Comparison of ENCODE assay signal across 23 mouse cellular contexts in the genomic region with DNA sequence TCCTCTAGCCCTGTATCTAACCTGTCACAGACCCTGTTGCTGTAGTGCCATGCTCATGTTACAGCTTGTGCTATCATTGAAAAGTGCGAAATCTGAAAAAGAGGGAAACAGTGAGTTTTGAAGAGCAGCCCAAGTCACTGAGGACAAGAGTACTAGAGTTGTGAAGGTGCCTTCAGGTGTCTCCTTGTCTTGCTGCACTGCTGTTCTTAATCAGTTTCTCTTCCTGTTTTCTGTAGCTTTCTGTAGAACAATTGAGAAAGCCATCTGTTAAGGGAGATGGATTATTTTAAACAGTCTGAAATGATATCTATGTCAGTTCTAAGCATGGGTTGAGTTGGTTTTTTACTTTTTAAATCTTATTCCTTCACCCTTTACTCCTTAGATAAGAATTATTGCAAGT. TPM values are rescaled to one million over a fixed set of nuclear protein-coding genes. Genes with fewer than 3 reads are reported as not detected.
DNase-seq lines count a peak whose midpoint lies in the region; ATAC-seq and TF ChIP-seq lines count a peak whose summit lies in the region.
"Had no signal": no experiment of that assay in that cellular context is flagged by ENCODE, and none has a peak within 500 bp of the region (broad histone marks: within the 10 kb centered on the region; RNA-seq: fewer than 3 reads in every experiment).

No protein-coding gene starts in this region.

- peaks cover 0 to 38% of the 10 kb centered on the region in 2 experiments; a peak in 2 of 4 replicates for H3K36me3 ChIP-seq in MEL (ENCODE audit: control insufficient read depth in 1 of 2, insufficient read depth in 2 of 2, low read length in 2 of 2)
- H3K36me3 ChIP-seq in splenic B cell, adult 2 months (ENCODE audit: control insufficient read depth, insufficient read depth, low read length, poor library complexity, severe bottlenecking), result no peaks in the 10 kb centered on the region
- H3K36me3 ChIP-seq in forebrain, embryonic 12.5 days (replicated peaks), result no peaks in the 10 kb centered on the region
- H3K36me3 ChIP-seq: forebrain, embryonic 10.5 days; heart, embryonic 12.5 days; heart, embryonic 15.5 days had no signal

- DNase-seq in heart, adult 11 months, result peak; percentile 21
- DNase-seq in heart, postnatal 36 days, result no peak
- DNase-seq in 3T3-L1 (ENCODE audit: low read depth, low spot score) (peak; percentile 23), MEL (ENCODE audit: low read depth, low spot score) (peak; percentile 50)
- DNase-seq in splenic B cell, adult 2 months (ENCODE audit: low read depth, low spot score), result peak; percentile 68
- DNase-seq in kidney, postnatal 25 days, result no peak
- DNase-seq: adrenal gland, postnatal 10 days; cerebellum, adult 18-20 months; cerebellum, adult 9-10 months; cerebellum, postnatal 14 days; forebrain, postnatal 0 days; gastrocnemius, adult 2 months; gastrocnemius, postnatal 14 days; heart, postnatal 4 days had no signal

- H3K27ac ChIP-seq in MEL (ENCODE audit: control insufficient read depth, low read depth, low read length), result no peak overlapping the region
- no peak overlapping the region for H3K27ac ChIP-seq in forebrain, embryonic 12.5 days
- H3K27ac ChIP-seq: forebrain, embryonic 10.5 days; gastrocnemius, adult 2 months; heart, embryonic 15.5 days; hindbrain, embryonic 14.5 days; hindbrain, postnatal 0 days had no signal

- no peaks in the 10 kb centered on the region for H3K9me3 ChIP-seq in MEL (replicated peaks; ENCODE audit: insufficient read depth, low read length)
- no peaks in the 10 kb centered on the region for H3K9me3 ChIP-seq in forebrain, embryonic 12.5 days
- H3K9me3 ChIP-seq: forebrain, embryonic 10.5 days; heart, embryonic 12.5 days; heart, embryonic 15.5 days had no signal

- 87% methylated on average over 1 of the region's 1 CpGs for WGBS in forebrain, embryonic 12.5 days

- 0 out of 2 replicates have a peak, but pooled peaks cover 2% of the 10 kb centered on the region for H3K79me2 ChIP-seq in MEL (ENCODE audit: control insufficient read depth, insufficient read depth, low read length, poor library complexity)

- peaks cover 14 to 35% of the 10 kb centered on the region in 2 experiments for H3K4me1 ChIP-seq in MEL (ENCODE audit: control insufficient read depth in 1 of 2, insufficient read depth in 2 of 2, low read length in 2 of 2)
- no peaks in the 10 kb centered on the region for H3K4me1 ChIP-seq in forebrain, embryonic 12.5 days
- H3K4me1 ChIP-seq: forebrain, embryonic 10.5 days had no signal

- no peak overlapping the region for H3K9ac ChIP-seq in MEL (ENCODE audit: control insufficient read depth, low read depth, low read length, poor library complexity, severe bottlenecking)
- no peak overlapping the region for H3K9ac ChIP-seq in forebrain, embryonic 12.5 days
- H3K9ac ChIP-seq: forebrain, postnatal 0 days; heart, embryonic 12.5 days; heart, embryonic 15.5 days; hindbrain, embryonic 14.5 days had no signal

- no peak for TF ChIP-seq POLR2A in MEL (IDR thresholded peaks at IDR 0.05; ENCODE audit: control insufficient read depth in 1 of 2, insufficient read depth in 1 of 2, low read depth in 1 of 2, low read length in 2 of 2, poor library complexity in 1 of 2)

- no peak for TF ChIP-seq RAD21 in MEL (IDR thresholded peaks at IDR 0.05; ENCODE audit: low read depth, low read length)

- H3K4me2 ChIP-seq in forebrain, embryonic 12.5 days, result no peak overlapping the region
- H3K4me2 ChIP-seq: heart, embryonic 12.5 days; heart, embryonic 15.5 days; hindbrain, embryonic 14.5 days had no signal

- intact Hi-C loops in heart, postnatal 36 days (cut with DNase I), result no loop called here

- no peak overlapping the region for H3K4me3 ChIP-seq in MEL (ENCODE audit: control insufficient read depth in 1 of 2, insufficient read depth in 1 of 2, low read depth in 2 of 2, low read length in 2 of 2)
- no peak overlapping the region for H3K4me3 ChIP-seq in forebrain, embryonic 12.5 days (replicated peaks)
- H3K4me3 ChIP-seq: forebrain, embryonic 10.5 days; gastrocnemius, adult 2 months; heart, embryonic 12.5 days; heart, embryonic 15.5 days had no signal

- no peak for TF ChIP-seq CTCF in MEL (IDR thresholded peaks at IDR 0.05 in 2 of 3, conservative IDR thresholded peaks at IDR 0.05 in 1 of 3; ENCODE audit: control insufficient read depth in 1 of 3, insufficient read depth in 1 of 3, low read depth in 2 of 3, low read length in 3 of 3, poor library complexity in 1 of 3, severe bottlenecking in 1 of 3)

- ATAC-seq in forebrain, embryonic 12.5 days (ENCODE audit: low FRiP score), result no peak
- ATAC-seq: CD4-positive, CD25-positive, alpha-beta regulatory T cell, adult 4 months; forebrain, embryonic 14.5 days; forebrain, postnatal 0 days; hindbrain, postnatal 0 days had no signal

- H3K27me3 ChIP-seq in MEL (ENCODE audit: control insufficient read depth in 1 of 2, insufficient read depth in 2 of 2, low read length in 2 of 2), result no peaks in the 10 kb centered on the region
- no peaks in the 10 kb centered on the region for H3K27me3 ChIP-seq in splenic B cell, adult 2 months (ENCODE audit: control insufficient read depth, insufficient read depth, low read length, poor library complexity, severe bottlenecking)
- no peaks in the 10 kb centered on the region for H3K27me3 ChIP-seq in forebrain, embryonic 12.5 days
- H3K27me3 ChIP-seq: heart, embryonic 12.5 days; heart, embryonic 15.5 days; Patski had no signal

- TF ChIP-seq EP300 in MEL (IDR thresholded peaks at IDR 0.05; ENCODE audit: low read depth in 1 of 2, low read length in 2 of 2), result peak; percentile 45 to 52; a peak in 1 of 4 replicates

TF ChIP-seq in MEL, 35 proteins besides CTCF, POLR2A, EP300 and RAD21:
- peak; percentile 44 for TF ChIP-seq ETS1 (IDR thresholded peaks at IDR 0.05; ENCODE audit: low read depth, low read length)
- peak; percentile 49 for TF ChIP-seq MAX (IDR thresholded peaks at IDR 0.05; ENCODE audit: low read length)
- no peak for TF ChIP-seq MAFK (IDR thresholded peaks at IDR 0.05; ENCODE audit: borderline replicate concordance, low read depth, low read length)
- TF ChIP-seq RCOR1 (IDR thresholded peaks at IDR 0.05; ENCODE audit: low read depth, low read length), result peak; percentile 64; the same call in 1 of the 2 replicates
- peak; percentile 32; the same call in 1 of the 2 replicates for TF ChIP-seq ELF1 (IDR thresholded peaks at IDR 0.05; ENCODE audit: low read depth, low read length)
- TF ChIP-seq TCF12 (IDR thresholded peaks at IDR 0.05; ENCODE audit: low read depth, low read length), result peak; percentile 53; the same call in 1 of the 2 replicates
- no peak for TF ChIP-seq UBTF (IDR thresholded peaks at IDR 0.05; ENCODE audit: borderline replicate concordance, insufficient read depth, low read depth, low read length)
- no peak for TF ChIP-seq ZC3H11A (IDR thresholded peaks at IDR 0.05; ENCODE audit: low read depth, low read length)
- peak; percentile 41; the same call in 1 of the 2 replicates for TF ChIP-seq GATA1 (IDR thresholded peaks at IDR 0.05; ENCODE audit: low read depth, low read length)

RNA-seq across cellular contexts. Expression of gene Crebrf, which starts 11.2 kb away (rescaled TPM):
- 10 to 100 TPM; 71.7 to 72.4 TPM for total RNA-seq in heart, postnatal 36 days (2021)
- 2.9 and 3.8 TPM in 2 replicates for total RNA-seq in MEL (2012; rRNA removed)
- polyA plus RNA-seq in MEL (2012; ENCODE audit: insufficient read depth in 1 of 2, insufficient read length in 2 of 2, low read depth in 1 of 2, low replicate concordance in 2 of 2, missing spikeins in 1 of 2), result 1 to 10 TPM in 1 of 2 experiments, not detected in 1; 1.3 TPM
- polyA plus RNA-seq in forebrain, embryonic 12.5 days (2016; fragmentation: Nextera tagmentation; extraction: Ambion mirVana), result 7.6 and 8.4 TPM in 2 replicates

RNA-seq across cellular contexts. Expression of gene Bnip1, which starts 54.2 kb away (rescaled TPM):
- total RNA-seq in heart, postnatal 36 days (2021), result 10 to 100 TPM; 24.5 to 27.2 TPM
- total RNA-seq in MEL (2012; rRNA removed), result 34.8 and 44.1 TPM in 2 replicates
- 10 to 100 TPM in 1 of 2 experiments, not detected in 1; 44.2 TPM for polyA plus RNA-seq in MEL (2012; ENCODE audit: insufficient read depth in 1 of 2, insufficient read length in 2 of 2, low read depth in 1 of 2, low replicate concordance in 2 of 2, missing spikeins in 1 of 2)
- 42.3 and 47.6 TPM in 2 replicates for polyA plus RNA-seq in forebrain, embryonic 12.5 days (2016; fragmentation: Nextera tagmentation; extraction: Ambion mirVana)

Comparison
In these comparisons a context has a peak if more than half of its experiments do, and no peak if none do; other contexts are left out.
1. DNase-seq: peak in heart, adult 11 months (single experiment), 3T3-L1 (single experiment), MEL (single experiment) and splenic B cell, adult 2 months (single experiment); none in heart, postnatal 36 days (0 of 2) and kidney, postnatal 25 days (0 of 2).
2. RNA of gene Crebrf, which starts 11.2 kb away (total RNA-seq): 71.7 to 72.4 TPM in heart, postnatal 36 days; 2.9 to 3.8 TPM in MEL; every median in the first group is over 10 times any median in the second.